Mouse (Mus musculus) c-Kit-positive CD71-negative TER-119-negative erythroid progenitor cells, embryonic 14.5 days (primary cell): ENCODE results near the gene Eps8l2.

ENCODE experiments used
- DNase-seq: peaks from one replicate; pipeline ENCODE4 v3.0.0-alpha.2; 2013; ENCODE audit warnings: low read depth

The Eps8l2 gene

GRCm38 (mm10) chr7:141328373-141328990 is 10.2 kb upstream of the Eps8l2 start:
- DNase-seq, result no peak

- DNase-seq, result no peak
Observed at GRCm38 (mm10) chr7:141330706-141331105, 8.0 kb upstream of the Eps8l2 start.

- no peak for DNase-seq
Observed at GRCm38 (mm10) chr7:141331990-141332389, 6.7 kb upstream of the Eps8l2 start.

GRCm38 (mm10) chr7:141335044-141335579 is 3.6 kb upstream of the Eps8l2 start:
- DNase-seq, result no peak

GRCm38 (mm10) chr7:141335682-141336081 is 3.0 kb upstream of the Eps8l2 start:
- DNase-seq, result no peak

- DNase-seq, result no peak
Observed at GRCm38 (mm10) chr7:141336296-141336695, 2.4 kb upstream of the Eps8l2 start.

GRCm38 (mm10) chr7:141337716-141338416 is 814 bp upstream of the Eps8l2 start:
- DNase-seq, result no peak

- no peak for DNase-seq
Observed at GRCm38 (mm10) chr7:141339215-141339920, 688 bp downstream of the Eps8l2 start.

- DNase-seq, result no peak
Observed at GRCm38 (mm10) chr7:141340023-141340422, 1.3 kb downstream of the Eps8l2 start.

GRCm38 (mm10) chr7:141340476-141340875 is 1.8 kb downstream of the Eps8l2 start:
- DNase-seq, result no peak

GRCm38 (mm10) chr7:141341689-141342226 is 3.1 kb downstream of the Eps8l2 start:
- DNase-seq, result no peak

GRCm38 (mm10) chr7:141343230-141343629 is 4.5 kb downstream of the Eps8l2 start:
- DNase-seq, result no peak

GRCm38 (mm10) chr7:141343696-141344095 is 5.0 kb downstream of the Eps8l2 start:
- no peak for DNase-seq

- DNase-seq, result no peak
Observed at GRCm38 (mm10) chr7:141344787-141345186, 6.1 kb downstream of the Eps8l2 start.

- no peak for DNase-seq
Observed at GRCm38 (mm10) chr7:141351061-141351460, 12.4 kb downstream of the Eps8l2 start.

GRCm38 (mm10) chr7:141355051-141355450 is 16.4 kb downstream of the Eps8l2 start:
- DNase-seq, result no peak

GRCm38 (mm10) chr7:141355626-141356326 is 17.1 kb downstream of the Eps8l2 start:
- DNase-seq, result no peak

GRCm38 (mm10) chr7:141356971-141357370 is 18.3 kb downstream of the Eps8l2 start:
- DNase-seq, result no peak

GRCm38 (mm10) chr7:141361510-141361909 is 22.8 kb downstream of the Eps8l2 start:
- DNase-seq, result no peak

- DNase-seq, result peak; percentile 80
Observed at GRCm38 (mm10) chr7:141363106-141363751, 24.5 kb downstream of the Eps8l2 start.

GRCm38 (mm10) chr7:141363752-141364125 is 25.1 kb downstream of the Eps8l2 start:
- no peak for DNase-seq
